Mouse (Mus musculus) heart, postnatal 10 days (tissue): ENCODE measurements around the gene Olfr1052. TPM values are rescaled to one million over a fixed set of nuclear protein-coding genes. Genes with fewer than 3 reads are reported as not detected.
"Not testable (repeated sequence)": the region's sequence is repeated elsewhere in the genome, so short reads cannot be mapped to it uniquely, and the experiment has no call there.

Source experiments
- DNase-seq, 2 experiments: peaks; one replicate each; pipeline ENCODE4 v3.0.0; 2021
- intact Hi-C: fragments of 180-260 bp; cut with DNase I; formaldehyde crosslinking; loops from one replicate; pipeline ENCODE4 v1.15.1; 2025
- total RNA-seq, 2 experiments: library from RNA; stranded (reverse); gene quantifications; 2 replicates each; pipeline ENCODE4 v1.2.3; 2021

Gene Olfr1052
- total RNA-seq, result not detected

DNA sequence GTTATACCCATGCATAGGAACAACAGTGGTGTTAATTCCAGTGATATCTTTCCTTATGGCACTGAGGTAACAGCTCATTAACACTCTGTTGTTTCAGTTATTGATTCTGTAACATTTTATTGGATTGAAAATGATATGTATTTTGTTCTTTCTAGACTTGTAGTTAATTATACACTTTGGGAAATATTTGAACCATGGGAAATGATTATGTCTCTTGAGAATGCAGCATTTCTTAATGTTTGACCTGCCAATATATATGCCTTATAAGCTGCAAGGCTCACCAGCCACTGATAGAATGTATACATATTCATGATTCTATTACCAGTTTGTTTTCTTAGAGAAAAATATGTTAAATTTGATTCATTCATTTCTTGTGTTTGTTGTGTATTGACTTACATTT is at the start of gene Olfr1052:
TSS of gene Olfr1052 (plus strand) at position 301 of the 400 bp plus-strand sequence.
- intact Hi-C loops, result no loop called here
- DNase-seq, result no peak

DNA sequence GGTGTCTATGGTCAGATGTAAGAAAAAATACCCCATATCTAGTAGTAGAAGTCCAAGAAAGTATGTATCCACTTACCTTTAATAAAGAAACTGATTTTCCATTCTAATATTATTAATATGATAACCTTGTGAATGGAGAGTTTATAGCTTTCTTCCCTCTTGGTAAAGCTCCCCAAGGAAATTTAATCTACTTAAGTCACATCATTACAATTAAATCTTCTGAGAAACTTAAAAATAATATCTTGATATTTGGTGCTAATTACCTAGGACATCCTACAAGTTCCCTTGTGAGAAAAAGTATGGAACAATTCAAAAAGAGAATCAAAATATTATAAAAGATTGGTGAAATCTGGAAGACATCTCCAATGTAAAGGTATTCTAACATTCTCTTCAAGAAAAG is 34.0 kb upstream of the Olfr1052 start, which contains the start of gene Olfr1049:
TSS of gene Olfr1049 (minus strand) at position 101 of the 400 bp plus-strand sequence.
- DNase-seq, intact Hi-C loops: not testable (repeated sequence)

DNA sequence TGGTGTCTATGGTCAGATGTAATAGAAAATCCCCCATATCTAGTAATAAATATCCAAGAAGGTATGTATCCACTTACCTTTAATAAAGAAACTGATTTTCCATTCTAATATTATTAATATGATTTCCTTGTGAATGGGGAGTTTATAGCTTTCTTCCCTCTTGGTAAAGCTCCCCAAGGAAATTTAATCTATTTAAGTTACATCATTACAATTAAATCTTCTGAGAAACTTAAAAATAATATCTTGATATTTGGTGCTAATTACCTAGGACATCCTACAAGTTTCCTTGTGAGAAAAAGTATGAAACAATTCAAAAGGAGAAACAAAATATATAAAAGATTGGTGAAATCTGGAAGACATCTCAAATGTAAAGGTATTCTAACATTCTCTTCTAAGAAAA is 13.3 kb upstream of the Olfr1052 start, which contains the start of gene Olfr1051:
TSS of gene Olfr1051 (minus strand) at position 101 of the 400 bp plus-strand sequence.
- DNase-seq, intact Hi-C loops: not testable (repeated sequence)

DNA sequence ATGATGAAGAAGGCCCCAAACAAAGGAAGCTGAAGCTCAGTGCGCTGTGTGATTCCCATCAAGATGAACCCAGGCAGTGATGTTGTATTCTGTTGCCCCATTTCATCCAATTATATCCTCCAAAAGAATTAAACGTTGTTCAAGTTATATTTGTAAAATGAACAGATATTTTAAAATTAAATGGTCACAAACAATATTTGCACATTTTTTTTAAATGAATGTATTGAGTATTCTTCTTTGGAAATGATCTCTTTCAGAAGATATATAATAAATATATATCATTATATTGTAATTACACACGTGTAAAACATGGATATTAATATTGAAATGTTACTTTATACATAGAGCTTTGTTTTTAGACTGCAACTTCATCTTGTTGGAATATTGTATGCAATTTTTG is 22.9 kb downstream of the Olfr1052 start, which contains the start of gene Olfr1053:
TSS of gene Olfr1053 (minus strand) at position 101 of the 400 bp plus-strand sequence.
- DNase-seq, result no peak
- intact Hi-C loops, result no loop called here

DNA sequence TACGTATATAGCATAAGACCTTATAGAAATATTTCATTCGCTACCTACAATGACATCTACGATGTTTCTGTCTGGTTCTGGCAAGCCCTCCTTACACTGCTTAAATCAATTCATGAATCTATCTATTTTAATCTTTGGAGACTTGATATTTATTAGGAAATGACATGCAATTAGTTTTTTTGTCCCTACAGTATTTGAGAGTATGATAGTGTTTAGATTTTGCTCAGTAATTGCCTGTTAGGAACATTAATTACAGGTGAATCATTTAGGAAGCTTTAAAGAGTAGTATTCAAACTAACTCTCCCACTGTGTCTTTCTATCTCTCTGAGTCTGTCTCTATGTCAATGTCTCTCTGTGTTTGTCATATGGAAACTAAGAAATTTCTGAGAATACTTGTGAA is 43.1 kb downstream of the Olfr1052 start, which contains the start of gene Olfr1054:
TSS of gene Olfr1054 (minus strand) at position 101 of the 400 bp plus-strand sequence.
- intact Hi-C loops, result no loop called here
- DNase-seq, result no peak

Other genes with a start within 250 kb of the Olfr1052 start
- gene Olfr1034, start 246.6 kb upstream of the Olfr1052 start, total RNA-seq, result under 1 TPM; 0.10 to 0.17 TPM
- gene Olfr1036, start 218.5 kb upstream of the Olfr1052 start, total RNA-seq, result not detected
- gene Olfr1037, start 205.1 kb upstream of the Olfr1052 start, total RNA-seq, result not detected
- gene Olfr1039, start 156.5 kb upstream of the Olfr1052 start, total RNA-seq, result not detected
- not detected for gene Olfr1040, start 145.7 kb upstream of the Olfr1052 start, total RNA-seq
- gene Olfr1042, start 130.6 kb upstream of the Olfr1052 start, total RNA-seq, result not detected
- not detected for gene Olfr1043, start 124.9 kb upstream of the Olfr1052 start, total RNA-seq
- gene Olfr1044, start 114.6 kb upstream of the Olfr1052 start, total RNA-seq, result not detected
- gene Olfr52, start 106.8 kb upstream of the Olfr1052 start, total RNA-seq, result not detected
- gene Olfr1045, start 89.4 kb upstream of the Olfr1052 start, total RNA-seq, result not detected
- gene Olfr1046, start 73.1 kb upstream of the Olfr1052 start, total RNA-seq, result not detected
- gene Olfr1047, start 61.1 kb upstream of the Olfr1052 start, total RNA-seq, result not detected
- gene Olfr1048, start 52.2 kb upstream of the Olfr1052 start, total RNA-seq, result not detected
- not detected for gene Olfr1049, start 34.1 kb upstream of the Olfr1052 start, total RNA-seq
- not detected for gene Olfr1051, start 13.4 kb upstream of the Olfr1052 start, total RNA-seq
- gene Olfr1053, start 22.8 kb downstream of the Olfr1052 start, total RNA-seq, result not detected
- gene Olfr1054, start 43.0 kb downstream of the Olfr1052 start, total RNA-seq, result not detected
- not detected for gene Olfr1055, start 57.8 kb downstream of the Olfr1052 start, total RNA-seq
- not detected for gene Olfr1056, start 70.0 kb downstream of the Olfr1052 start, total RNA-seq
- not detected for gene Olfr1057, start 85.9 kb downstream of the Olfr1052 start, total RNA-seq
- not detected for gene Olfr1058, start 96.1 kb downstream of the Olfr1052 start, total RNA-seq
- gene Olfr1061, start 121.6 kb downstream of the Olfr1052 start, total RNA-seq, result not detected
- not detected for gene Olfr1062, start 134.3 kb downstream of the Olfr1052 start, total RNA-seq
- not detected for gene Olfr1065, start 158.1 kb downstream of the Olfr1052 start, total RNA-seq
- gene Olfr1066, start 163.8 kb downstream of the Olfr1052 start, total RNA-seq, result not detected
- not detected for gene Olfr228, start 194.9 kb downstream of the Olfr1052 start, total RNA-seq
- not detected for gene Olfr1076, start 216.0 kb downstream of the Olfr1052 start, total RNA-seq